19 mouse cellular contexts compared by ENCODE assay signal in genomic region chr14:86056991-86057390, GRCm38 (mm10).
DNase-seq lines count a peak whose midpoint lies in the region; ATAC-seq and TF ChIP-seq lines count a peak whose summit lies in the region.
"Had no signal": no experiment of that assay in that cellular context is flagged by ENCODE, and none has a peak within 500 bp of the region (broad histone marks: within the 10 kb centered on the region; RNA-seq: fewer than 3 reads in every experiment).

No protein-coding gene starts in this region.

- no peaks in the 10 kb centered on the region for H3K9me3 ChIP-seq in intestine, embryonic 15.5 days
- H3K9me3 ChIP-seq in intestine, postnatal 0 days (ENCODE audit: control insufficient read depth) = no peaks in the 10 kb centered on the region
- no peaks in the 10 kb centered on the region for H3K9me3 ChIP-seq in lung, postnatal 0 days (ENCODE audit: low read length)
- H3K9me3 ChIP-seq in neural tube, embryonic 15.5 days (replicated peaks) = no peaks in the 10 kb centered on the region
- H3K9me3 ChIP-seq: heart, embryonic 13.5 days; kidney, embryonic 15.5 days; limb, embryonic 12.5 days; megakaryocyte, embryonic 14.5 days had no signal

- TF ChIP-seq CTCF in intestine, postnatal 0 days (IDR thresholded peaks at IDR 0.05; ENCODE audit: low read depth) = no peak
- no peak for TF ChIP-seq CTCF in lung, postnatal 0 days (IDR thresholded peaks at IDR 0.05)

- no peak overlapping the region for H3K4me2 ChIP-seq in intestine, embryonic 15.5 days (replicated peaks)
- no peak overlapping the region for H3K4me2 ChIP-seq in intestine, postnatal 0 days (replicated peaks; ENCODE audit: low read depth)
- H3K4me2 ChIP-seq in lung, postnatal 0 days (replicated peaks; ENCODE audit: low read depth, low read length) = no peak overlapping the region
- H3K4me2 ChIP-seq in neural tube, embryonic 15.5 days = no peak overlapping the region
- H3K4me2 ChIP-seq: heart, embryonic 13.5 days; kidney, embryonic 15.5 days; limb, embryonic 12.5 days had no signal

- peak; percentile 49; the same call in 1 of the 2 replicates for ATAC-seq in cerebellum, adult (ENCODE audit: insufficient number of reproducible peaks, low FRiP score, low TSS enrichment)
- ATAC-seq in intestine, embryonic 15.5 days = 0 out of 2 replicates have a peak, but pooled peaks have one; percentile 34
- ATAC-seq in intestine, postnatal 0 days = no peak
- peak; percentile 63 for ATAC-seq in lung, postnatal 0 days
- ATAC-seq in neural tube, embryonic 15.5 days (ENCODE audit: low FRiP score) = no peak
- ATAC-seq: CD4-positive, CD25-positive, alpha-beta regulatory T cell, adult 4 months; liver, postnatal 0 days; midbrain, embryonic 16.5 days had no signal

- H3K4me3 ChIP-seq in intestine, embryonic 15.5 days (replicated peaks) = no peak overlapping the region
- no peak overlapping the region for H3K4me3 ChIP-seq in intestine, postnatal 0 days (ENCODE audit: low read depth, low read length)
- no peak overlapping the region for H3K4me3 ChIP-seq in lung, postnatal 0 days (ENCODE audit: low read depth, low read length)
- no peak overlapping the region for H3K4me3 ChIP-seq in neural tube, embryonic 15.5 days (replicated peaks)
- H3K4me3 ChIP-seq: heart, embryonic 13.5 days; kidney, embryonic 15.5 days; left cerebral cortex, adult 2 months; limb, embryonic 12.5 days; megakaryocyte, embryonic 14.5 days had no signal

- no peaks in the 10 kb centered on the region for H3K36me3 ChIP-seq in intestine, embryonic 15.5 days
- H3K36me3 ChIP-seq in intestine, postnatal 0 days (ENCODE audit: control insufficient read depth, insufficient read depth) = no peaks in the 10 kb centered on the region
- no peaks in the 10 kb centered on the region for H3K36me3 ChIP-seq in lung, postnatal 0 days (ENCODE audit: insufficient read depth, low read length)
- H3K36me3 ChIP-seq in neural tube, embryonic 15.5 days = no peaks in the 10 kb centered on the region
- H3K36me3 ChIP-seq: G1E; heart, embryonic 13.5 days; kidney, embryonic 15.5 days; limb, embryonic 12.5 days had no signal

- no peaks in the 10 kb centered on the region for H3K4me1 ChIP-seq in intestine, embryonic 15.5 days (replicated peaks)
- no peaks in the 10 kb centered on the region for H3K4me1 ChIP-seq in intestine, postnatal 0 days (replicated peaks; ENCODE audit: control insufficient read depth, insufficient read depth, low read length)
- no peaks in the 10 kb centered on the region for H3K4me1 ChIP-seq in lung, postnatal 0 days (ENCODE audit: insufficient read depth, low read depth, low read length)
- H3K4me1 ChIP-seq in neural tube, embryonic 15.5 days = no peaks in the 10 kb centered on the region
- H3K4me1 ChIP-seq: heart, embryonic 13.5 days; kidney, embryonic 15.5 days; megakaryocyte, embryonic 14.5 days had no signal

- TF ChIP-seq EP300 in lung, postnatal 0 days (IDR thresholded peaks at IDR 0.05) = peak; percentile 47

- no peak overlapping the region for H3K27ac ChIP-seq in intestine, embryonic 15.5 days
- H3K27ac ChIP-seq in intestine, postnatal 0 days (ENCODE audit: low read depth, low read length) = no peak overlapping the region
- H3K27ac ChIP-seq in lung, postnatal 0 days (ENCODE audit: low read length) = no peak overlapping the region
- H3K27ac ChIP-seq in neural tube, embryonic 15.5 days (replicated peaks) = no peak overlapping the region
- H3K27ac ChIP-seq: heart, embryonic 13.5 days; kidney, embryonic 15.5 days; left cerebral cortex, adult 2 months; limb, embryonic 12.5 days had no signal

- DNase-seq in cerebellum, postnatal 36 days = no peak
- peak; percentile 77 for DNase-seq in lung, postnatal 0 days (ENCODE audit: low spot score)
- DNase-seq in lung, postnatal 25 days (ENCODE audit: low spot score) = no peak
- DNase-seq in adipocyte (ENCODE audit: low spot score) = no peak
- DNase-seq: cerebellum, adult 11-12 months; liver, postnatal 0 days; right cerebral cortex, adult 18-20 months had no signal

- H3K27me3 ChIP-seq in intestine, embryonic 15.5 days (replicated peaks) = no peaks in the 10 kb centered on the region
- no peaks in the 10 kb centered on the region for H3K27me3 ChIP-seq in intestine, postnatal 0 days (replicated peaks; ENCODE audit: control insufficient read depth, insufficient read depth, low read length)
- no peaks in the 10 kb centered on the region for H3K27me3 ChIP-seq in lung, postnatal 0 days (replicated peaks; ENCODE audit: insufficient read depth, low read length)
- no peaks in the 10 kb centered on the region for H3K27me3 ChIP-seq in neural tube, embryonic 15.5 days (replicated peaks)
- H3K27me3 ChIP-seq: heart, embryonic 13.5 days; kidney, embryonic 15.5 days; limb, embryonic 12.5 days; megakaryocyte, embryonic 14.5 days had no signal

- no peak overlapping the region for H3K9ac ChIP-seq in intestine, embryonic 15.5 days
- no peak overlapping the region for H3K9ac ChIP-seq in intestine, postnatal 0 days (ENCODE audit: low read depth, low read length)
- no peak overlapping the region for H3K9ac ChIP-seq in lung, postnatal 0 days (replicated peaks; ENCODE audit: low read depth)
- H3K9ac ChIP-seq in neural tube, embryonic 15.5 days (replicated peaks) = no peak overlapping the region
- H3K9ac ChIP-seq: heart, embryonic 13.5 days; kidney, embryonic 15.5 days; limb, embryonic 12.5 days; liver, postnatal 0 days had no signal

- WGBS in intestine, embryonic 15.5 days = 33% methylated on average over 4 of the region's 4 CpGs
- WGBS in intestine, postnatal 0 days = 51% methylated on average over 4 of the region's 4 CpGs
- 29% methylated on average over 4 of the region's 4 CpGs for WGBS in lung, postnatal 0 days
- 62% methylated on average over 4 of the region's 4 CpGs for WGBS in neural tube, embryonic 15.5 days

Comparison
In these comparisons a context has a peak if more than half of its experiments do, and no peak if none do; other contexts are left out.
1. ATAC-seq: peak in cerebellum, adult (single experiment), intestine, embryonic 15.5 days (single experiment) and lung, postnatal 0 days (single experiment); none in intestine, postnatal 0 days (single experiment) and neural tube, embryonic 15.5 days (single experiment).